Mouse (Mus musculus) kidney, embryonic 16.5 days (tissue): ENCODE measurements around the gene Tnrc6c. TPM values are rescaled to one million over a fixed set of nuclear protein-coding genes. Genes with fewer than 3 reads are reported as not detected.

ENCODE experiments used
- ATAC-seq: fragments of 200-750 bp; cut with Nextera tagmentation; 2 replicates; pipeline ENCODE4 v1.8.0; 2017; ENCODE audit warnings: moderate TSS enrichment; ENCODE audit not compliant: low FRiP score, low TSS enrichment
- H3K27ac ChIP-seq: fragments of 300-500 bp; sonication (generic); 2 replicates; pipeline ENCODE4 v1.5.1; 2014; ENCODE audit warnings: low read length
- H3K27me3 ChIP-seq: fragments of 300-500 bp; sonication (generic); 2 replicates; pipeline ENCODE4 v1.6.1; 2014; ENCODE audit warnings: low read length, control low read depth, mixed read lengths; ENCODE audit not compliant: insufficient read depth
- H3K36me3 ChIP-seq: fragments of 300-500 bp; sonication (generic); 2 replicates; pipeline ENCODE4 v1.6.1; 2014; ENCODE audit warnings: low read length, control low read depth, mixed read lengths; ENCODE audit not compliant: insufficient read depth
- H3K4me1 ChIP-seq: fragments of 300-500 bp; sonication (generic); 2 replicates; pipeline ENCODE4 v1.6.1; 2014; ENCODE audit warnings: low read length, control low read depth, mixed read lengths; ENCODE audit not compliant: insufficient read depth
- H3K4me2 ChIP-seq: fragments of 300-500 bp; sonication (generic); replicated peaks from 2 replicates; pipeline ENCODE4 v1.6.1; 2014; ENCODE audit warnings: low read depth, low read length
- H3K4me3 ChIP-seq: fragments of 300-500 bp; sonication (generic); 2 replicates; pipeline ENCODE4 v1.5.1; 2014; ENCODE audit warnings: mild to moderate bottlenecking, low read length
- H3K9ac ChIP-seq: fragments of 300-500 bp; sonication (generic); replicated peaks from 2 replicates; pipeline ENCODE4 v1.6.1; 2014; ENCODE audit warnings: low read length
- H3K9me3 ChIP-seq: fragments of 300-500 bp; sonication (generic); 2 replicates; pipeline ENCODE4 v1.6.1; 2016; ENCODE audit warnings: low read length, control low read depth
- WGBS: fragments of 180-500 bp; shearing (Covaris S2); extraction: QIAGEN DNeasy Blood & Tissue Kit; methylation state at CpG from one replicate; pipeline ENCODE4 v1.1.7; 2014; 5-methylcytosine and 5-hydroxymethylcytosine counted together
- polyA plus RNA-seq: library from polyadenylated mRNA; unstranded; fragments of >200 nt; fragmentation: Nextera tagmentation; extraction: Ambion mirVana; gene quantifications from 2 replicates; pipeline ENCODE4 v1.2.1, GENCODE M21; 2015

The Tnrc6c gene
- polyA plus RNA-seq, 1 experiment from 2014 or later: 9.1 TPM

DNA sequence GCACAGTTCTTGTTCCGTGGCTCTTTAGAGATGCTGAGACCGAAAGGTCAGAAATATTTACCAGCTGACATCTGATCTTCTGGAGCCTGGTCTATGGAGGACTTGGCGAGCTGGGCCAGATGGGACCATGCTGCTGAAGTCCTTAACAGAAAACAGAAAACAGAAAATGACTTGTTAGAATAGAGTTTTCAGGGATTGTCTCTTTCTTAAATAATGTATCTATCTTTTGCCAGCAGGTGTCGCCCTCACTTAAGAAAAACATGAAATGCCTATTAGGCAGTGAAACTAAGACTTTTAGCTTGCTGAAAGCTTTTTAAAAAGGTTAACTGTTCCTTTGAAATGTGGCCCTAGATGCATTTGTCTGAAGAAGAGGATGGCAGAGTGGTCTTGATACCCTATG lies 55.2 kb downstream of the Tnrc6c start:
- H3K4me2 ChIP-seq: no peak overlapping the region
- H3K27ac ChIP-seq: no peak overlapping the region
- 0 out of 2 replicates have a peak, but pooled peaks cover 4% of the 10 kb centered on the region for H3K4me1 ChIP-seq
- WGBS: 56% methylated on average over 4 of the region's 4 CpGs
- H3K9ac ChIP-seq: no peak overlapping the region
- H3K9me3 ChIP-seq: no peaks in the 10 kb centered on the region
- no peak overlapping the region for H3K4me3 ChIP-seq
- no peaks in the 10 kb centered on the region for H3K27me3 ChIP-seq
- H3K36me3 ChIP-seq: peaks cover 6% of the 10 kb centered on the region; the same call in 1 of the 2 replicates
- no peak for ATAC-seq

DNA sequence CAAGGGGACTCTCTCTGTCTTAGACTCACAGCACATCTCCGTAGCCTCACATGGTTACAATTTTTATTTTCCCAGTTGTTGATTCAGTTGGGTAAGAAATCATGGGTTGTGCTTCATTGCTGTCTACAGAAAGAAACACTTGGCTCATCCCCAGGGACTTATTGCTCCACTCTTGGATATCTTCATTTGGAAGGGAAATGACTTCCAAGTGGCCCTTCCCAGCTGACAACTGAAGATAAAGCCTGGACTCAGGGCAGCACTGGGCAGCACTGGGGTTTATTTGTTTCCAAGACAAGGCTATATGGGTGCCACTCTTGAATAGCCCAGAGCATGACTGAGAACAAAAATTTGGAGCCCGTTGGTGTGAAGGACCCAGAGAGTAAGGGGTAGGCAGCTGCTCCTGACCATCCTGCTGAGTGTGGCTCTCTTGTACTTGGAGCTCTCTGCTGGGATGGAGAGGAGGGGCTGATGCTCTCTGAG lies 56.8 kb downstream of the Tnrc6c start:
- Histone ChIP-seq H3K9me3 (no peaks in the 10 kb centered on the region), H3K9ac (no peak overlapping the region), H3K27me3 (no peaks in the 10 kb centered on the region), H3K27ac (no peak overlapping the region), H3K36me3 (peaks cover 10% of the 10 kb centered on the region), H3K4me3 (no peak overlapping the region), H3K4me1 (0 out of 2 replicates have a peak, but pooled peaks cover 4% of the 10 kb centered on the region), H3K4me2 (no peak overlapping the region)
- WGBS: 86% methylated on average over 2 of the region's 2 CpGs
- ATAC-seq: no peak

DNA sequence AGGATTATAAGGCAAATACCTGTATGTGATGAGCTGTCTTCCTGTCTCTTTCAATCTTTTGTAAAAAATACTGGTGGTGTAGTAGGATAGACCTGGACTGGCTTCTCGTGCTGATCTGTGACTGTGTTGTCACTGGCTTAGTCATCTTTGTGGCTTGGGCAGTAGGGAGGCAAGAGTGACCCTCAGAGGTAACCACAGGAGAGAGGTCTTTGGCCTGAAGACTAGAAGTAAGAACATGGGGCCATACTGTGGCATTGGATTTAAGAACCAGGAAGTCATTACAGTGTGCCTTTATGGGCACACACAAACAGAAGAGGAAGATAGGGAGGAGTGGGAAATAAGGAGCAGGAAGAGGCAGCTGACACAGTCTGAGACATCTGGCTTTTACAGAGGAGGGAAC lies 58.0 kb downstream of the Tnrc6c start:
- Histone ChIP-seq H3K9me3 (no peaks in the 10 kb centered on the region), H3K4me3 (no peak overlapping the region), H3K27me3 (no peaks in the 10 kb centered on the region), H3K4me2 (no peak overlapping the region), H3K4me1 (no peaks in the 10 kb centered on the region), H3K9ac (no peak overlapping the region), H3K27ac (no peak overlapping the region), H3K36me3 (peaks cover 10% of the 10 kb centered on the region)
- no peak for ATAC-seq
- WGBS: 88% methylated on average over 1 of the region's 1 CpGs

DNA sequence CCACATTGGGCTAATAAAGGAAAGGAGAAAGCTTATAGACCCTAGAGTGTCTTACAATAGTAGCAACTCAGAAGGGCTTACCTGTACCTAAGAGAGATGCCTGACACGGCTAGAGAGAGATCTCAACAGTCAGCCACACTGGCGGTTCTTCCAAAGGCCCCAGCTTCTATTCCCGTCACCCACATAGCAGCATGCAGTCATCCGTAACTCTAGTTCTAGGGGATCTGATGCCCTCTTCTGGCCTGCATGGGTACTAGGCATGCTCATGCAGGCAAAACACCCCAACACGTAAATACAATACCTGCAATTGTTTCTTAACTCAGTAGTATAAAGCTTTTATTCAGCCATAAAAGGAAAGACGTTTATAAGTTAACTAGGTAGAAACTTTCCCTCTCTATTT lies 59.3 kb downstream of the Tnrc6c start:
- Histone ChIP-seq H3K4me3 (no peak overlapping the region), H3K9me3 (no peaks in the 10 kb centered on the region), H3K27me3 (no peaks in the 10 kb centered on the region), H3K36me3 (peaks cover 17% of the 10 kb centered on the region), H3K9ac (no peak overlapping the region), H3K27ac (no peak overlapping the region), H3K4me2 (no peak overlapping the region), H3K4me1 (no peaks in the 10 kb centered on the region)
- WGBS: 89% methylated on average over 6 of the region's 6 CpGs
- no peak for ATAC-seq

DNA sequence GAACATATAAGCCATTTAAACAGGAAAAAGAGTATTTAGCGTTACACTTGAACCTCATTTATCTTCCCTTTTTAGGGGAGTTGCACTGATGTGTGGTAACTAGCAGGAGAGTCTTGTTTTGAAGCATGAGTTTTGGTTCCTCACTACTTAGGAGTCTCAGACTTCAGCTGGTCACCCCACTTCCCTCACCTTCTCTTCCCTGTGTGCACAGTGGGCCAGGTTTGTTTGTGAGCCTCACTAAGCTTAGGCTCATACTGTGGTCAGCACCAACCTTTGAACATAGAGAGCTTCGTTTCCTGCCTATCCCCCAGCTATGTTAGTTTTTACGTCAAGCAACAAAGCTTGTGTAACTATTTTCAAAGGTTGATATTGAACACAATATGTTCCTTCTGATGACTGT lies 64.7 kb downstream of the Tnrc6c start:
- Histone ChIP-seq H3K27me3 (no peaks in the 10 kb centered on the region), H3K36me3 (peaks cover 40% of the 10 kb centered on the region), H3K4me2 (no peak overlapping the region), H3K4me1 (no peaks in the 10 kb centered on the region), H3K4me3 (no peak overlapping the region), H3K27ac (no peak overlapping the region), H3K9ac (no peak overlapping the region), H3K9me3 (no peaks in the 10 kb centered on the region)
- 90% methylated on average over 3 of the region's 3 CpGs for WGBS
- no peak for ATAC-seq

DNA sequence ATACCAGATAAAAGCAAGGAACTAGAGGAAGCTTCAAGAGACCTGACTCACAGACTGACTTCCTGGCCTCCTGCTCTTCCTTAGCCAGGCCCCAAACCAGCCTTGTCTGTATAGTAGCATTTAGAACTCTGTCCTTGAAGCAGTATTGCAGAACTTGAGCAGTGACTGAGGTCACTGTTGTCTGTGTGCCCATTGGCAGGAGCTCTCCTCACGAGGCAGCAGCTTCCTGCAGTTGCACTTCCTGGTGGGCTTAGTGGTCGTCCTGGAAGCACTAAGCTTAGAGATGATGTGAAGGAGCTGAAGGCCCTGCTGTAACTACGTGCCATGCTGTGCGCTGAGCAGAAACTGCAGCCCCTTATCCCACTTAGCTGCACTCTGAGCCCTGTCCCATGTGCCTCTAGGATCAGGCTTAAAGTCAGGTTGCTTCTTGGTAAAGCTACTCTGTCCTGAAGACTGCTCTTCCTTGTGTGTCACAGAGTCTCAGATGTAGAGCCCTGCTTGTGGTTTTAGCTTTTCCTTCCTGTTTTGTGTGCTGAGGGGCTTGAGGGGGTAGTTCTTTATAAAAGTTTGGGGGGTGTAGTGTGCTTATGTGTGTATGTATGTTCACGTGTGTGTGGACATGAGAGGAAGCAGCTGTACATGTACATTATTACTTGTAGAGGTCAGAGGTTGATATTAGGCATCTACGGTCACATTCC lies 70.7 kb downstream of the Tnrc6c start:
- Histone ChIP-seq H3K4me2 (no peak overlapping the region), H3K36me3 (peaks cover 26% of the 10 kb centered on the region), H3K4me3 (no peak overlapping the region), H3K9ac (no peak overlapping the region), H3K9me3 (no peaks in the 10 kb centered on the region), H3K27me3 (no peaks in the 10 kb centered on the region), H3K27ac (no peak overlapping the region), H3K4me1 (peaks cover 15% of the 10 kb centered on the region)
- no peak for ATAC-seq
- 76% methylated on average over 6 of the region's 6 CpGs for WGBS

DNA sequence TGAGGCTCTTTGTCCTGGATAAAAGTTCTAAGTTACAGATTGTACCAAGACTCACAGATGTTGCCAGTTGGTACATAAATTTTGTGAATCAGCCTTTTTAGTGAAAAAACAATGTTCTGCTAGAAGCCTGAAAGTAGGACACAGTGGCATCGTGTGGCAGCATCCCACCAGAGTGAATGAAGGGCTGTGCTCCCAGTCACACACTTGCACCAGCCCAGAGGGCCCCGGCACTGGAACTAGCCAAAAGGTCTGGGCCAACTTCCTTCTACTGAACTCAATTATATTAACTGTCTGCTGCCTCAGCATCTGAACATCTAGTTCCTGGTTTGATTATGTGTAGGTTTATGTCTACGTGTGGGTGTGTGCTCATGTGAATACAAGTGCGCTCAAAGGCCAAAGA lies 72.9 kb downstream of the Tnrc6c start:
- 90% methylated on average over 4 of the region's 4 CpGs for WGBS
- ATAC-seq: no peak
- no peaks in the 10 kb centered on the region for H3K27me3 ChIP-seq

DNA sequence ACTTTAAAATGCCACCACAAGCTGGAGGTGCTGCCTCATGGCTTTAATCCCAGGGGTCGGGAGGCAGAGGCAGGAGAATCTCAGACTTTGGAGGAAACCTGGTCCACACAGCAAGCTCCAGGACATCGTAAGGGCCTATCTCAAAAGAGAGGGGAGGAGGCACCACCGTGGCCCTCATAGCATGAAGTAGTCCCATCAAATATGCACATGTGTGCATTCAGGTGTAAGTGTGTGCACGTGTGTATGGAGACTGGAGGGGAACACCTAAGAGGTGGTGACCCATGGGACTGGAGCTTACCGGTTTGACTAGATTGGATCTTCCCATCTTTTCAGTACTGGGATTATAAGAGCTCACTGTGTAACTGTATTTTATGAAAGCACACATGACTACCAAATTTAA lies 74.2 kb downstream of the Tnrc6c start:
- no peak overlapping the region for H3K4me2 ChIP-seq
- peaks cover 33% of the 10 kb centered on the region for H3K4me1 ChIP-seq
- H3K27me3 ChIP-seq: no peaks in the 10 kb centered on the region
- peak overlapping the region; percentile 19 for H3K27ac ChIP-seq
- H3K36me3 ChIP-seq: 0 out of 2 replicates have a peak, but pooled peaks cover under 1% of the 10 kb centered on the region
- no peak overlapping the region for H3K9ac ChIP-seq
- H3K4me3 ChIP-seq: no peak overlapping the region
- WGBS: 79% methylated on average over 5 of the region's 5 CpGs
- H3K9me3 ChIP-seq: no peaks in the 10 kb centered on the region
- no peak for ATAC-seq

More for the DNA sequence above, 72.9 kb downstream of the Tnrc6c start:
- Histone ChIP-seq H3K9ac (no peak overlapping the region), H3K36me3 (peaks cover 9% of the 10 kb centered on the region; the same call in 1 of the 2 replicates), H3K27ac (no peak overlapping the region), H3K4me2 (no peak overlapping the region), H3K4me3 (no peak overlapping the region), H3K4me1 (peaks cover 33% of the 10 kb centered on the region), H3K9me3 (no peaks in the 10 kb centered on the region)

DNA sequence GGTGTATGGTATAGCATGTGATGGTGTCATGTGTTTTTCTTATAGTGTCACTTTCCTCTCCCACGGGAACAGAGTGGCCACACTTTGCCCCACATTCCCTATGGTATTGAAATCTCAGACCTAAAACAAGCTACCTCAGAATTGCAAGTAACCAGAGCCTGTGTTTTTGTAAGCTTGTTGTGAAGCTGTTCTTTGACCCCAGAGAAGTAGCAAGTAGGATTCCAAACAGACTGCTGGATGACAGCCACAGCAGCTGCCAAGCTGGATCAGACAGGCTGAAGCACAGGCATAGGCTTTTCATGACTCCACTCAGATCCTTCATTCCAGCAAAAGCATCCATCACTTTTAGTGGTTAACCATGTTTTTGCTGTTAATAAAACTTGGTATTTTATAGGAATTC lies 74.8 kb downstream of the Tnrc6c start:
- no peaks in the 10 kb centered on the region for H3K27me3 ChIP-seq

DNA sequence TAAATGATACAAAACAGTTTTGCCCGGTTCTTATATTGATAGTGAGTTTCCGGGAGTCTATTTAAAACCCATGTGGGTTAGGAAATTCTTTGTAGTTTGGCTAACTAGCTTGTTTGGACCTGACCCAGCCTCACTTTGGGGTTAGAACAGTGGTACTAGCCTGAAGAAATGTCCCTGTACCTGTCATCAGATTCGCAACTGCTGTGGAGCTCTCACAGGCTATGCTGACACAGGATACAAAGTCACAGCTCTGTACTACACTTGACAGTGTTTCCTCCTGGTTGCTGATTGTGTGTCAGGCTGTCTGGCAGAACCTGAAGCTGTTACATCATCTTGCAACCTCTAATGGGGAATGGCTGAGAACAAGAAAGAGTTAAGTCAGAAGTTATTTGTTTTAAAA lies 75.3 kb downstream of the Tnrc6c start:
- Histone ChIP-seq H3K4me3 (no peak overlapping the region), H3K27me3 (no peaks in the 10 kb centered on the region), H3K9me3 (no peaks in the 10 kb centered on the region), H3K4me2 (no peak overlapping the region), H3K4me1 (peaks cover 33% of the 10 kb centered on the region), H3K36me3 (0 out of 2 replicates have a peak, but pooled peaks cover 5% of the 10 kb centered on the region), H3K27ac (peak overlapping the region; percentile 69), H3K9ac (0 out of 2 replicates have a peak overlapping the region, but pooled peaks have one; percentile 3)
- ATAC-seq: no peak
- 59% methylated on average over 3 of the region's 3 CpGs for WGBS

More for the DNA sequence above, 74.8 kb downstream of the Tnrc6c start:
- Histone ChIP-seq H3K4me3 (no peak overlapping the region), H3K9ac (no peak overlapping the region), H3K9me3 (no peaks in the 10 kb centered on the region), H3K4me2 (no peak overlapping the region), H3K4me1 (peaks cover 33% of the 10 kb centered on the region), H3K27ac (peak overlapping the region; percentile 19), H3K36me3 (0 out of 2 replicates have a peak, but pooled peaks cover 5% of the 10 kb centered on the region)
- 0 out of 2 replicates have a peak, but pooled peaks have one; percentile 53 for ATAC-seq
- WGBS: 20% methylated on average over 1 of the region's 1 CpGs
